Mouse (Mus musculus) liver, embryonic 16.5 days (tissue): ENCODE data around the gene Cyp2a4. TPM values are rescaled to one million over a fixed set of nuclear protein-coding genes. Genes with fewer than 3 reads are reported as not detected.
"Not testable (repeated sequence)": the region's sequence is repeated elsewhere in the genome, so short reads cannot be mapped to it uniquely, and the experiment has no call there.

Experiments
- ATAC-seq: fragments of 200-750 bp; cut with Nextera tagmentation; 2 replicates; pipeline ENCODE4 v1.8.0; 2017; ENCODE audit warnings: low read depth, mild to moderate bottlenecking, moderate number of reproducible peaks, moderate library complexity
- H3K27ac ChIP-seq: fragments of 300-500 bp; sonication (generic); 2 replicates; pipeline ENCODE4 v1.5.1; 2014; ENCODE audit warnings: mild to moderate bottlenecking, low read length
- H3K27me3 ChIP-seq: fragments of 300-500 bp; sonication (generic); 2 replicates; pipeline ENCODE4 v1.6.1; 2014; ENCODE audit warnings: low read depth, low read length, mixed read lengths; ENCODE audit not compliant: control insufficient read depth, insufficient read depth
- H3K36me3 ChIP-seq: fragments of 300-500 bp; sonication (generic); 2 replicates; pipeline ENCODE4 v1.6.1; 2014; ENCODE audit warnings: mild to moderate bottlenecking; ENCODE audit not compliant: control insufficient read depth, insufficient read depth
- H3K4me1 ChIP-seq: fragments of 300-500 bp; sonication (generic); 2 replicates; pipeline ENCODE4 v1.6.1; 2014; ENCODE audit warnings: low read depth, low read length, mixed read lengths; ENCODE audit not compliant: control insufficient read depth
- H3K4me2 ChIP-seq: fragments of 300-500 bp; sonication (generic); 2 replicates; pipeline ENCODE4 v1.6.1; 2014; ENCODE audit warnings: low read depth, low read length, mixed read lengths
- H3K4me3 ChIP-seq: fragments of 300-500 bp; sonication (generic); 2 replicates; pipeline ENCODE4 v1.5.1; 2014; ENCODE audit warnings: low read depth, mild to moderate bottlenecking, low read length
- H3K9ac ChIP-seq: fragments of 300-500 bp; sonication (generic); 2 replicates; pipeline ENCODE4 v1.6.1; 2014; ENCODE audit warnings: low read depth, low read length
- H3K9me3 ChIP-seq: fragments of 300-500 bp; sonication (generic); replicated peaks from 2 replicates; pipeline ENCODE4 v1.6.1; 2016; ENCODE audit warnings: low read length; ENCODE audit not compliant: control insufficient read depth
- WGBS: fragments of 180-500 bp; shearing (Covaris S2); extraction: QIAGEN DNeasy Blood & Tissue Kit; methylation state at CpG from one replicate; pipeline ENCODE4 v1.1.7; 2014; ENCODE audit not compliant: insufficient replicate concordance; 5-methylcytosine and 5-hydroxymethylcytosine counted together
- polyA plus RNA-seq: library from polyadenylated mRNA; unstranded; fragments of >200 nt; fragmentation: Nextera tagmentation; extraction: Ambion mirVana; gene quantifications from 2 replicates; pipeline ENCODE4 v1.2.1, GENCODE M21; 2015

Cyp2a4 gene
- polyA plus RNA-seq, 1 experiment from 2014 or later, result 1.2 TPM

DNA sequence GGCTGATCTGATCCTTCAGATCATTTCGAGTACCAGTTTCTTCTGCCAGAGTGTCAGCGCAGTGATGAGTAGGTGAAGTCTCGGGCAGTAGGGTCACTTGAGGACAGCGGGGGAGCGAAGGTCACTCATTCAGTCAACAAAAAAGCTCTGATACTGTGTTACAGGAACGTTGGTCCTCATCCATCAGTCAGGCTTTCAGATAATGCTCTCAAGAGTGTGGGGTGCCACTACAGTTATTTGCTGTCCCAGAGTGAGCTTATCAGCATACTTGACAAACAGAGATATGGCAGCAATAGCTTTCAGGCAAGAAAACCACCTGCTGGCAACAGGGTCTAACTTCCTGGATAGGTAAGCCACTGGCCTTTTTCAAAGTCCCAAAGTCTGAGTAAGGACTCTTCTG, 49.8 kb downstream of the Cyp2a4 start:
- 55% methylated on average over 5 of the region's 6 CpGs for WGBS
- H3K9ac ChIP-seq, H3K9me3 ChIP-seq, H3K36me3 ChIP-seq, H3K4me2 ChIP-seq, H3K27me3 ChIP-seq, H3K27ac ChIP-seq, H3K4me3 ChIP-seq, H3K4me1 ChIP-seq, ATAC-seq: not testable (repeated sequence)

Other genes with a start within 250 kb of the Cyp2a4 start
- gene Cyp2b13, start 245.7 kb upstream of the Cyp2a4 start, polyA plus RNA-seq, result 0.35 and 0.43 TPM in 2 replicates
- gene Cyp2b9, start 133.8 kb upstream of the Cyp2a4 start, polyA plus RNA-seq, result 2.0 and 2.5 TPM in 2 replicates
- not detected in 2 replicates for gene Vmn1r184, start 46.8 kb upstream of the Cyp2a4 start, polyA plus RNA-seq
- not detected in 2 replicates for gene Nlrp9c, start 96.5 kb downstream of the Cyp2a4 start, polyA plus RNA-seq
- gene Nlrp4a, start 127.9 kb downstream of the Cyp2a4 start, polyA plus RNA-seq, result not detected in 2 replicates
- not detected in 2 replicates for gene Nlrp9a, start 227.9 kb downstream of the Cyp2a4 start, polyA plus RNA-seq